In the genomic region with DNA sequence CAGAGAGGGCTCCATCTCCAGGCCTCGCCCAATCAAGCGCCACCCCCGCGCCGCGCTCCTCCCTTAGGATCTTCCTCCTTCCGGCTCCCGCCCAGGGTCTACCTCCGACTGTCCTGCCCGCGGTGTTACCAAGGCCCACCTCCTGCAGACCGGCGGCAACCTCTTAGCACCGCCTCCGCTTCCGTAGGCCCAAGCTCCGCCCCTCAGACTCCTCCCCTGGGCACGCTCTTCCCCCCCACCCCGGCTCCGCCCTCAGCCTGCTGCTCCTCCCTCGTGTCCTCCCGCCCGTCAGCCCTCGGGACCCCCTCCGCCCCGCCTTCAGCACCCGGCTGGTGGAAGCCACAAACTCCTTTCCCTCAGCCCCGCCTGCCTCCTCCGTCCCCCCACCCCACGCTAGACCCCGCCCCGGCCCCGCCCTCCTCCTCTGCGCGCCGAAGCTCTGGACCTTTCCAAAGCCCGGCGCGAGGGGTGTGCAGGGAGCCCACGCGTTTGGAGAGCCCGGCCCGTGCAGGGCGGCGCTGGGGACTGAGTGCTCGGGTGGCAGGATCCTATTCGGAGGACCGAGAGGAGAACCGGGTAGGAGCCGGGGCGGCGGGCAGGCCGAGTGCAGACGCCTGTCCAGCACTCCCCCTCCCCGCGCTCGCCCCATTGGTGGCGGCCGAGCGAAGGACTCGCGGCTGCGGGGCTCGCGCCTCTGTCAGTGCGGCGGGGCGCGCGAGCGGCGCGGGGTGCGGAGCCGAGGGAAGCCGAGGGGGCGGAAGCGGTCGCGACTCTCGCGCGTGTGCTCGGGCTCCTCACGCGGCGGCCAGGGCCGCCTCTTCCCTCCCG, we compare ENCODE assay signal across 8 mouse cellular contexts. TPM values are rescaled to one million over a fixed set of nuclear protein-coding genes. Genes with fewer than 3 reads are reported as not detected.
DNase-seq lines count a peak whose midpoint lies in the region; ATAC-seq lines count a peak whose summit lies in the region.

A gene (plus strand): TSS at position 441 of the 828 bp plus-strand sequence.
A gene (plus strand): TSS at position 747 of the 828 bp plus-strand sequence.

- WGBS in hindbrain, embryonic 12.5 days, result under 1% methylated on average over 79 of the region's 89 CpGs

- peak within 1 kb of the TSS; percentile 95 for H3K9ac ChIP-seq in hindbrain, embryonic 12.5 days

- ATAC-seq in hindbrain, embryonic 12.5 days (ENCODE audit: low FRiP score), result peak; percentile 97

- no peaks in the 10 kb centered on the region for H3K27me3 ChIP-seq in hindbrain, embryonic 12.5 days

- peak within 1 kb of the TSS; percentile 95 for H3K27ac ChIP-seq in hindbrain, embryonic 12.5 days

- peak within 1 kb of the TSS; percentile 82 for H3K4me2 ChIP-seq in hindbrain, embryonic 12.5 days (replicated peaks)

- H3K4me1 ChIP-seq in hindbrain, embryonic 12.5 days, result peaks cover 33% of the 10 kb centered on the region

- H3K9me3 ChIP-seq in hindbrain, embryonic 12.5 days (replicated peaks), result no peaks in the 10 kb centered on the region

- H3K36me3 ChIP-seq in hindbrain, embryonic 12.5 days, result no peaks in the 10 kb centered on the region

- peak within 1 kb of the TSS; percentile 94 for H3K4me3 ChIP-seq in hindbrain, embryonic 12.5 days

- peak; percentile 99 for DNase-seq in NIH3T3 (ENCODE audit: low read depth)
- DNase-seq in cerebellum, postnatal 10 days, result peak; percentile 98 to 99
- peak; percentile 95 to 96 for DNase-seq in frontal cortex, postnatal 10 days (ENCODE audit: low spot score in 2 of 2)
- peak; percentile 91 to 97 for DNase-seq in layer of hippocampus, postnatal 14 days (ENCODE audit: low spot score in 2 of 2)
- DNase-seq in lung, postnatal 14 days, result peak; percentile 97
- DNase-seq in retina, adult 2 months (ENCODE audit: low read depth, low spot score), result peak; percentile 97
- DNase-seq in thymus, postnatal 36 days, result peak; percentile 98 to 99

RNA-seq across cellular contexts. Expression of the first gene that starts in this region (rescaled TPM):
- 34.1 and 37.7 TPM in 2 replicates for polyA plus RNA-seq in hindbrain, embryonic 12.5 days (2016; fragmentation: Nextera tagmentation; extraction: Ambion mirVana)
- total RNA-seq in layer of hippocampus, postnatal 14 days (2021), result 10 to 100 TPM; 78.6 to 81.5 TPM

RNA-seq across cellular contexts. Expression of the second gene that starts in this region (rescaled TPM):
- 1.7 and 3.0 TPM in 2 replicates for polyA plus RNA-seq in hindbrain, embryonic 12.5 days (2016; fragmentation: Nextera tagmentation; extraction: Ambion mirVana)
- under 1 TPM in 1 of 2 experiments, not detected in 1; 0.78 TPM for total RNA-seq in layer of hippocampus, postnatal 14 days (2021)

Comparison
In these comparisons a context has a peak if more than half of its experiments do, and no peak if none do; other contexts are left out.
1. Peak in every context shown above with its lines: DNase-seq, ATAC-seq, H3K4me3 ChIP-seq and H3K27ac ChIP-seq.